Mouse (Mus musculus): ENCODE measurements around the gene Cox20.

DNA sequence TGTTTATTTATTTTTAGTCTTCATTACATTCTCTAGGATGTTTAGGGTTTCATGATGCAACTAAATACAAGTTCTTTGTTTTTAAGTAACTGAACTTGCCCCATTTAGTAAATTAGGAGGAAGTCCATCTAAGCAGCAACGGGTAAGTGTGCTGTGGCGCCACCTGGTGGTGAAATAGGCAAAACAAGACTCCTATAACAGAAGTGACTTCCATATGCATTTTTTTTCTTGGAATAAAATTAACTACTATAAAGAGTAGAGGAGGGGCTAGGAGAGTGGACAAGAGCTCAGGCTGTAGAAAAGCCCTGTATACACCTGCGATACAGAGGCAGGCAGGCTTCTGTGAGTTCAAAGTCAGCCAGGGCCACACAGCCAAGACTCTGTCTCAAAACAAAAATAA, 15.5 kb upstream of the Cox20 start:
- TF ChIP-seq CTCF (IDR thresholded peaks at IDR 0.05; ENCODE audit: borderline replicate concordance, insufficient read depth, low read depth, low read length) (peak; percentile 69; the same call in 1 of the 2 replicates), POLR2A (IDR thresholded peaks at IDR 0.05; ENCODE audit: borderline replicate concordance, insufficient read depth, low read length) (no peak)

All from cerebellum, adult 2 months (tissue).